Mouse (Mus musculus): ENCODE results near the gene 4932438A13Rik. TPM values are rescaled to one million over a fixed set of nuclear protein-coding genes. Genes with fewer than 3 reads are reported as not detected.

The 4932438A13Rik gene
- total and polyA plus RNA-seq, 2 experiments from 2014 or later = 62.5 to 66.6 TPM

DNA sequence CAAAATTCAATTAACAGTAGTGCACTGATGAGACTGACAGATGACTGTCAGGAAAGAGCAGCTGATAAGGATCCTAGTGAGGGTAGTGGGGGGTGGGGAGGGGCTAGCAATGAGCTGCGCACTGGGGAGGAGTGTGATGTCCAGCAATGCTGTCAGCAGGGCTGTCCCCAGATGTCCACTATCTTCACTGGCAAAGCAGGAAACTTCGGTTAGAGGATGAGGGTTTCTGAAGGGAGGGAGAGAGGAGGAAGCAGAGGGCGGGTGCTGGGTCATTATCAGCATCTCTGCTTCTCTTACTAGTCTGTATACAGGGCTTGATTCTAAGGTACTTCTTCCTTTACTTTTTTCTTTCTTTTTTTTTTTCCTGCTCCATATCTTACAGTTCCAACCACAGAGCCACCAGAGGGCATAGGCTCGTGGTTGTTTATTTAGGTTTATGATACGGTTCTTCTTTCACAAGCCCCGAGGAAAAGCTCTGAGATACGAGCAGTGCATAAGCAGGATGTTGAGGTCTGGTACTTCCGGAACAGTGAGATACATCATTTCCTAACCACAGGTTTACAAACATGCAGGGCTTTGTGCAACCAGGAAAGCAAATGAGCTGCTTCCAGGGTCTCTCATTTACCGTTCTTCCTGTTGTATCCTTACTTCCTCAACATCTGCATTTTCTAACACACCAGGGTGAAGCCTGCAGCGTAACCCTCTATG lies 9.0 kb upstream of the 4932438A13Rik start:
- Histone ChIP-seq H3K27ac (ENCODE audit: low read depth, low read length) (no peak overlapping the region), H3K4me3 (ENCODE audit: low read depth, low read length) (no peak overlapping the region), H3K9me3 (ENCODE audit: low read length) (no peaks in the 10 kb centered on the region), H3K9ac (no peak overlapping the region), H3K27me3 (ENCODE audit: insufficient read depth, low read length) (no peaks in the 10 kb centered on the region), H3K4me1 (ENCODE audit: insufficient read depth) (no peaks in the 10 kb centered on the region), H3K4me2 (ENCODE audit: low read depth) (no peak overlapping the region), H3K36me3 (ENCODE audit: insufficient read depth) (no peaks in the 10 kb centered on the region)
- DNase-seq (no peak), ATAC-seq (no peak)
- TF ChIP-seq CTCF (IDR thresholded peaks at IDR 0.05; ENCODE audit: low read depth) = no peak
- 75% methylated on average over 10 of the region's 10 CpGs for WGBS

GRCm38 (mm10) chr3:36861411-36862410 lies 1.2 kb upstream of the 4932438A13Rik start:
- DNase-seq (no peak), ATAC-seq (no peak)
- 92% methylated on average over 3 of the region's 3 CpGs for WGBS
- no peak overlapping the region for H3K27ac ChIP-seq (ENCODE audit: low read depth, low read length)
- H3K4me2 ChIP-seq (ENCODE audit: low read depth) = no peak overlapping the region
- no peak overlapping the region for H3K9ac ChIP-seq
- H3K4me1 ChIP-seq (ENCODE audit: insufficient read depth) = peaks cover 8% of the 10 kb centered on the region; the same call in 1 of the 2 replicates
- peaks cover 4% of the 10 kb centered on the region; the same call in 1 of the 2 replicates for H3K36me3 ChIP-seq (ENCODE audit: insufficient read depth)
- H3K27me3 ChIP-seq (ENCODE audit: insufficient read depth, low read length) = no peaks in the 10 kb centered on the region
- no peaks in the 10 kb centered on the region for H3K9me3 ChIP-seq (ENCODE audit: low read length)
- TF ChIP-seq CTCF (IDR thresholded peaks at IDR 0.05; ENCODE audit: low read depth) = no peak
- H3K4me3 ChIP-seq (ENCODE audit: low read depth, low read length) = no peak overlapping the region

- peaks cover 8% of the 10 kb centered on the region; the same call in 1 of the 2 replicates for H3K4me1 ChIP-seq (ENCODE audit: insufficient read depth)
- H3K4me2 ChIP-seq (ENCODE audit: low read depth) = peak overlapping the region; percentile 65
- peak overlapping the region; percentile 80; the same call in 1 of the 2 replicates for H3K27ac ChIP-seq (ENCODE audit: low read depth, low read length)
- peak overlapping the region; percentile 88 for H3K9ac ChIP-seq
- DNase-seq (peak; percentile 31), ATAC-seq (no peak)
- H3K36me3 ChIP-seq (ENCODE audit: insufficient read depth) = peaks cover 8% of the 10 kb centered on the region; the same call in 1 of the 2 replicates
- 3% methylated on average over 18 of the region's 23 CpGs for WGBS
- H3K4me3 ChIP-seq (ENCODE audit: low read depth, low read length) = peak overlapping the region; percentile 94
- TF ChIP-seq CTCF (IDR thresholded peaks at IDR 0.05; ENCODE audit: low read depth) = no peak
- no peaks in the 10 kb centered on the region for H3K27me3 ChIP-seq (ENCODE audit: insufficient read depth, low read length)
- H3K9me3 ChIP-seq (ENCODE audit: low read length) = no peaks in the 10 kb centered on the region
Observed at GRCm38 (mm10) chr3:36863427-36863826, 523 bp downstream of the 4932438A13Rik start.

GRCm38 (mm10) chr3:36863881-36864280 lies 977 bp downstream of the 4932438A13Rik start:
- DNase-seq (no peak), ATAC-seq (no peak)
- Histone ChIP-seq H3K36me3 (ENCODE audit: insufficient read depth) (peaks cover 8% of the 10 kb centered on the region; the same call in 1 of the 2 replicates), H3K9me3 (ENCODE audit: low read length) (no peaks in the 10 kb centered on the region), H3K9ac (peak overlapping the region; percentile 88), H3K4me2 (ENCODE audit: low read depth) (peak overlapping the region; percentile 65), H3K27me3 (ENCODE audit: insufficient read depth, low read length) (no peaks in the 10 kb centered on the region), H3K4me3 (ENCODE audit: low read depth, low read length) (peak overlapping the region; percentile 94), H3K4me1 (ENCODE audit: insufficient read depth) (peaks cover 8% of the 10 kb centered on the region; the same call in 1 of the 2 replicates), H3K27ac (ENCODE audit: low read depth, low read length) (no peak overlapping the region)
- 78% methylated on average over 4 of the region's 4 CpGs for WGBS
- TF ChIP-seq CTCF (IDR thresholded peaks at IDR 0.05; ENCODE audit: low read depth) = no peak

GRCm38 (mm10) chr3:36864466-36864865 lies 1.6 kb downstream of the 4932438A13Rik start:
- Histone ChIP-seq H3K9me3 (ENCODE audit: low read length) (no peaks in the 10 kb centered on the region), H3K27ac (ENCODE audit: low read depth, low read length) (no peak overlapping the region), H3K4me1 (ENCODE audit: insufficient read depth) (peaks cover 8% of the 10 kb centered on the region; the same call in 1 of the 2 replicates), H3K4me2 (ENCODE audit: low read depth) (no peak overlapping the region), H3K9ac (no peak overlapping the region), H3K4me3 (ENCODE audit: low read depth, low read length) (no peak overlapping the region), H3K36me3 (ENCODE audit: insufficient read depth) (peaks cover 8% of the 10 kb centered on the region; the same call in 1 of the 2 replicates), H3K27me3 (ENCODE audit: insufficient read depth, low read length) (no peaks in the 10 kb centered on the region)
- TF ChIP-seq CTCF (IDR thresholded peaks at IDR 0.05; ENCODE audit: low read depth) = no peak
- DNase-seq (no peak), ATAC-seq (no peak)
- WGBS = 94% methylated on average over 4 of the region's 4 CpGs

- no peak for TF ChIP-seq CTCF (IDR thresholded peaks at IDR 0.05; ENCODE audit: low read depth)
- Histone ChIP-seq H3K4me2 (ENCODE audit: low read depth) (no peak overlapping the region), H3K4me1 (ENCODE audit: insufficient read depth) (no peaks in the 10 kb centered on the region), H3K4me3 (ENCODE audit: low read depth, low read length) (no peak overlapping the region), H3K9me3 (ENCODE audit: low read length) (no peaks in the 10 kb centered on the region), H3K9ac (no peak overlapping the region), H3K27me3 (ENCODE audit: insufficient read depth, low read length) (no peaks in the 10 kb centered on the region), H3K27ac (ENCODE audit: low read depth, low read length) (no peak overlapping the region), H3K36me3 (ENCODE audit: insufficient read depth) (peaks cover 17% of the 10 kb centered on the region)
- DNase-seq = no peak
- no peak for ATAC-seq
- 93% methylated on average over 3 of the region's 3 CpGs for WGBS
Observed at GRCm38 (mm10) chr3:36905372-36905771, 42.5 kb downstream of the 4932438A13Rik start.

All from forebrain, postnatal 0 days (tissue).